Mouse (Mus musculus) midbrain, embryonic 14.5 days (tissue): ENCODE results near the gene Gdi1. TPM values are rescaled to one million over a fixed set of nuclear protein-coding genes. Genes with fewer than 3 reads are reported as not detected.

Experiments used
- ATAC-seq: fragments of 200-750 bp; cut with Nextera tagmentation; 2 replicates; pipeline ENCODE4 v1.8.0; 2017; ENCODE audit warnings: moderate number of reproducible peaks, moderate library complexity; ENCODE audit not compliant: low FRiP score, low TSS enrichment
- DNase-seq: peaks from one replicate; pipeline ENCODE4 v3.0.0-alpha.2; 2015
- H3K27ac ChIP-seq: fragments of 300-500 bp; sonication (generic); replicated peaks from 2 replicates; pipeline ENCODE4 v1.5.1; 2014; ENCODE audit warnings: mild to moderate bottlenecking, low read depth, low read length, moderate library complexity
- H3K27me3 ChIP-seq: fragments of 300-500 bp; sonication (generic); 2 replicates; pipeline ENCODE4 v1.6.1; 2014; ENCODE audit warnings: low read length, control low read depth, mixed read lengths; ENCODE audit not compliant: control insufficient read depth, insufficient read depth
- H3K36me3 ChIP-seq: fragments of 300-500 bp; sonication (generic); 2 replicates; pipeline ENCODE4 v1.6.1; 2014; ENCODE audit warnings: low read length, control low read depth; ENCODE audit not compliant: control insufficient read depth, insufficient read depth
- H3K4me1 ChIP-seq: fragments of 300-500 bp; sonication (generic); 2 replicates; pipeline ENCODE4 v1.6.1; 2014; ENCODE audit warnings: mild to moderate bottlenecking, antibody characterized with exemption, low read length, control low read depth; ENCODE audit not compliant: control insufficient read depth, insufficient read depth
- H3K4me2 ChIP-seq: fragments of 300-500 bp; sonication (generic); 2 replicates; pipeline ENCODE4 v1.6.1; 2014; ENCODE audit warnings: mild to moderate bottlenecking, low read length, moderate library complexity
- H3K4me3 ChIP-seq: fragments of 300-500 bp; sonication (generic); replicated peaks from 2 replicates; pipeline ENCODE4 v1.5.1; 2014; ENCODE audit warnings: low read depth, low read length
- H3K9ac ChIP-seq: fragments of 300-500 bp; sonication (generic); replicated peaks from 2 replicates; pipeline ENCODE4 v1.6.1; 2014; ENCODE audit warnings: mild to moderate bottlenecking, low read length, moderate library complexity
- H3K9me3 ChIP-seq: fragments of 300-500 bp; sonication (generic); 2 replicates; pipeline ENCODE4 v1.6.1; 2016; ENCODE audit warnings: low read length, control low read depth, mixed read lengths; ENCODE audit not compliant: control insufficient read depth
- WGBS: fragments of 180-500 bp; shearing (Covaris S2); extraction: QIAGEN DNeasy Blood & Tissue Kit; methylation state at CpG from one replicate; pipeline ENCODE4 v1.1.7; 2014; 5-methylcytosine and 5-hydroxymethylcytosine counted together
- polyA plus RNA-seq: library from polyadenylated mRNA; unstranded; fragments of >200 nt; fragmentation: Nextera tagmentation; extraction: Ambion mirVana; gene quantifications from 2 replicates; pipeline ENCODE4 v1.2.1, GENCODE M21; 2014

Gene Gdi1
- 615 and 857 TPM in 2 replicates for polyA plus RNA-seq

DNA sequence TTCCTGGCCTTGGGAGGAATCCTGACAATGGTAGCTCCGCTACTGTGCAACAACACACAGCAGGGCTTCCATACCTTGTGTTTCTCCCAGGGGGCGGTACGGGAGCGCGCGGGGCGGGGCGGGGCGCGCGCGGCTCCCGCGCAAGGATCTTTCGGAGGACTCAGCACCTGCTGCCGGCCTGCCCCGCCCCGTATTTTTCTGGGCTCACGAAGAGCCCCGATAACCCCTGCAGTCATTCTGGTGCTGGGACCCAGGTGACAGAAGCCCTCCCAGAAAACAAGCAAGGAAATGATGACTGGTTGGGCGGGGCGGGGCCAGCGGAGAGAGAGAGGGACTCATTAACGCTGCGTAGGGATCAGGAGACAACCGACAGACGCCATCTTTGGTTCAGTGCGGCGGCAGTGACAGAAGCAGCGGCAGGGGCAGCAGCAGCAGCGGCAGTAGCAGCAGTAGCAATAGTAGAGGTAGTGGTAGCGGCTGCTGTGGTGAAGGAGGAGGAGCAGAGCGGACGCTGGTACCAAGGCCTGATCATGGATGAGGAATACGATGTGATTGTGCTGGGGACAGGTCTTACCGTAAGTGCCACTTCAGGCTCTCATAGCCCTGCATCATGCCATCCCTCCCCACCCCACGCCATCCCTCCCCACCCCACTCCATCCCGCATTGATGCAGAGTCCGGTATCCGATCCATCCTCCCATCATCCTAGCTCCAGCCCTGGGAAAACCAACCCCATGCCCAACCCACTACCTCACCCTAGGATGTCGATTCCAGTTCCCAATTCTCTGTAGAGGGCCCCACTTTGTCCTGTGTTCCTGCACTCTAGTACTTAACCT lies at the start of gene Gdi1:
TSS of gene Gdi1 (plus strand) at position 132 of the 834 bp plus-strand sequence.
- Histone ChIP-seq H3K9me3 (no peaks in the 10 kb centered on the region), H3K4me1 (0 out of 2 replicates have a peak, but pooled peaks cover 8% of the 10 kb centered on the region), H3K4me3 (peak within 1 kb of the TSS; percentile 55), H3K27me3 (no peaks in the 10 kb centered on the region), H3K36me3 (peaks cover 63% of the 10 kb centered on the region), H3K9ac (peak within 1 kb of the TSS; percentile 73), H3K4me2 (peak within 1 kb of the TSS; percentile 70), H3K27ac (peak within 1 kb of the TSS; percentile 95)
- ATAC-seq (peak; percentile 85), DNase-seq (peak; percentile 86)
- 22% methylated on average over 36 of the region's 41 CpGs for WGBS

GRCm38 (mm10) chrX:74257746-74258145 lies 47.1 kb upstream of the Gdi1 start:
- peaks cover 12% of the 10 kb centered on the region; the same call in 1 of the 2 replicates for H3K36me3 ChIP-seq
- DNase-seq (no peak), ATAC-seq (no peak)
- H3K4me3 ChIP-seq: no peak overlapping the region
- peaks cover 4% of the 10 kb centered on the region; the same call in 1 of the 2 replicates for H3K4me1 ChIP-seq
- WGBS: 91% methylated on average over 3 of the region's 3 CpGs
- H3K4me2 ChIP-seq: no peak overlapping the region
- no peak overlapping the region for H3K9ac ChIP-seq
- H3K27me3 ChIP-seq: no peaks in the 10 kb centered on the region
- H3K9me3 ChIP-seq: no peaks in the 10 kb centered on the region
- H3K27ac ChIP-seq: no peak overlapping the region

DNA sequence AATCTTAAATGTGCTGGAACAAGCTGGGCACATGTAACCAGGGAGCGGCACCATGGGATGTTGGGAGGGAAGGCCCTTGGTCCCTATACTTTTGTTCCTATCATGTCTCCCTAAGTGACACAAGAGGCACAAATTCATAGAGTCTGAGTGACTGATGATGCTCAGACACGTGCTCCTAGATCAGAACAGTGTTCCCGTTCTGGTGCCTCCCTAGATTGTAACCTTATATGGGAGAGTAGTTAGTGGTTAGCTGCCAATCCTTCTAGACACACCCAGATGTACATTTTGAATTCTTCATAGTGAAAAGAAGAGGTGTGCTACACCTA lies 35.1 kb upstream of the Gdi1 start:
- peak overlapping the region; percentile 61 for H3K4me2 ChIP-seq
- DNase-seq (no peak), ATAC-seq (0 out of 2 replicates have a peak, but pooled peaks have one; percentile 5)
- peak overlapping the region; percentile 54 for H3K9ac ChIP-seq
- no peaks in the 10 kb centered on the region for H3K9me3 ChIP-seq
- peaks cover 12% of the 10 kb centered on the region; the same call in 1 of the 2 replicates for H3K36me3 ChIP-seq
- H3K27me3 ChIP-seq: no peaks in the 10 kb centered on the region
- H3K4me1 ChIP-seq: 0 out of 2 replicates have a peak, but pooled peaks cover 2% of the 10 kb centered on the region
- WGBS: 33% methylated on average over 3 of the region's 3 CpGs
- peak overlapping the region; percentile 97 for H3K27ac ChIP-seq
- H3K4me3 ChIP-seq: peak overlapping the region; percentile 52

- peak; percentile 95 for DNase-seq
- WGBS: 18% methylated on average over 42 of the region's 42 CpGs
- 0 out of 2 replicates have a peak, but pooled peaks cover 2% of the 10 kb centered on the region for H3K4me1 ChIP-seq
- peak within 1 kb of the TSS; percentile 97 for H3K27ac ChIP-seq
- peak; percentile 95 for ATAC-seq
- peak within 1 kb of the TSS; percentile 52 for H3K4me3 ChIP-seq
- H3K4me2 ChIP-seq: peak within 1 kb of the TSS; percentile 61
- H3K36me3 ChIP-seq: peaks cover 12% of the 10 kb centered on the region; the same call in 1 of the 2 replicates
- H3K9me3 ChIP-seq: no peaks in the 10 kb centered on the region
- H3K9ac ChIP-seq: peak within 1 kb of the TSS; percentile 65
- no peaks in the 10 kb centered on the region for H3K27me3 ChIP-seq
Measured at GRCm38 (mm10) chrX:74270062-74270901, 34.5 kb upstream of the Gdi1 start, which contains the start of gene Rpl10. TSS of gene Rpl10 (plus strand) at chrX:74270812.

- Histone ChIP-seq H3K27me3 (no peaks in the 10 kb centered on the region), H3K4me3 (peak overlapping the region; percentile 52), H3K9ac (peak overlapping the region; percentile 63), H3K27ac (peak overlapping the region; percentile 41; the same call in 1 of the 2 replicates), H3K4me2 (peak overlapping the region; percentile 61), H3K4me1 (0 out of 2 replicates have a peak, but pooled peaks cover 2% of the 10 kb centered on the region), H3K9me3 (no peaks in the 10 kb centered on the region), H3K36me3 (peaks cover 12% of the 10 kb centered on the region; the same call in 1 of the 2 replicates)
- peak; percentile 45 for DNase-seq
- peak; percentile 6; the same call in 1 of the 2 replicates for ATAC-seq
- 22% methylated on average over 27 of the region's 27 CpGs for WGBS
Measured at GRCm38 (mm10) chrX:74270902-74271551, 33.8 kb upstream of the Gdi1 start.

DNA sequence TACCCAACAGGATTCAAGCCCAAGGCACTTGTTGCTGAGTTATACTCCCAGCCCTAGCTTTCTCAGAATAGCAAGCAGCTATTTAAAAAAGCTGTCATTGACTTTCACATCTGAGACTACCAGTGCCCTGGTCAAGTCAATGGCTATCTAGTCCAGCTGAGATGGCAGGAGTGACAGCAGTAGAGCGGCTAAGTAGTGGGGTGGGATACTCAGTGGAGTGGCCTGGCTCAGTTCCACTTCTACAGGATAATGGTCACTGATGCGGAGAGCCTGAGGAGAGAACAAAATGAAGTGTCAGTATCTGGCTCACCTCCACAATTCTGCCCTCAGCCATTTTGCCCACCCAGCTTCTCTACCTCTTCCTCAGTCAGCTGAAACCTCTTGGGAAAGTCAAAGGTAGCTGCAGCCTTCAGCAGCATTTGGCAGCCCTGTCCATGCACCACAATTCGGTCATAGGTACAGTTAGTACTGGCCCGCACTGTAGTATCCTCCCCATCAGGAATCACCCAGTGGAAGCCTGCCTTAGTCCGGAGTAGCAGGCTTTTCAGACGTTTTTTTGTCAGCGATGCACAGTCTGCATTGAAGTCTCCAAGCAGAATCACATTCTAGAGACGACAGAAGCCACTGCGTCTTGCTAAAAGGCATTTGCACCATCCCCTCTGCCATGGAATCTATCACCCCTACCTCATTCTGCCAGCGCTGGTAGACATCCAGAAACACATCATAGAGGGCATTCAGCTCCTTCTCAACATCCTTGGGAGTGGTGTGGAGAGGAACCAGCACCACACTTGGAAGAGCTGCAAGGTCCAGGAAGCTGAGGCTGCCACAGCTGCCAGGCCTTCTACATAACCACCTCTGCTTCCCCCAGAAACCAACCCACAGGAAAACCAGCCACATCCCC lies 31.1 kb upstream of the Gdi1 start:
- ATAC-seq: no peak
- no peaks in the 10 kb centered on the region for H3K27me3 ChIP-seq
- 39% methylated on average over 10 of the region's 10 CpGs for WGBS
- DNase-seq: no peak
- H3K36me3 ChIP-seq: peaks cover 12% of the 10 kb centered on the region; the same call in 1 of the 2 replicates
- H3K4me1 ChIP-seq: 0 out of 2 replicates have a peak, but pooled peaks cover 2% of the 10 kb centered on the region
- no peaks in the 10 kb centered on the region for H3K9me3 ChIP-seq
- no peak overlapping the region for H3K9ac ChIP-seq
- H3K4me2 ChIP-seq: no peak overlapping the region
- no peak overlapping the region for H3K4me3 ChIP-seq
- H3K27ac ChIP-seq: no peak overlapping the region

GRCm38 (mm10) chrX:74277916-74278315 lies 26.9 kb upstream of the Gdi1 start:
- no peak overlapping the region for H3K9ac ChIP-seq
- H3K4me1 ChIP-seq: no peaks in the 10 kb centered on the region
- H3K36me3 ChIP-seq: peaks cover 7% of the 10 kb centered on the region; the same call in 1 of the 2 replicates
- DNase-seq (no peak), ATAC-seq (no peak)
- H3K27me3 ChIP-seq: no peaks in the 10 kb centered on the region
- H3K9me3 ChIP-seq: no peaks in the 10 kb centered on the region
- H3K4me2 ChIP-seq: no peak overlapping the region
- 66% methylated on average over 8 of the region's 8 CpGs for WGBS
- no peak overlapping the region for H3K4me3 ChIP-seq
- H3K27ac ChIP-seq: no peak overlapping the region
